Mouse (Mus musculus) gastrocnemius, adult 8-10 months (tissue): ENCODE data around the gene Gm10803. TPM values are rescaled to one million over a fixed set of nuclear protein-coding genes. Genes with fewer than 3 reads are reported as not detected.
"Not testable (repeated sequence)": the region's sequence is repeated elsewhere in the genome, so short reads cannot be mapped to it uniquely, and the experiment has no call there.

Experiments
- DNase-seq, 2 experiments: peaks; one replicate each; pipeline ENCODE4 v3.0.0; 2022; ENCODE audit warnings: low spot score in 2 of 2
- total RNA-seq, 4 experiments: library from RNA; stranded (reverse); gene quantifications; 2 replicates each; pipeline ENCODE4 v1.2.4; 2022

Gm10803 gene
- total RNA-seq, result not detected

DNA sequence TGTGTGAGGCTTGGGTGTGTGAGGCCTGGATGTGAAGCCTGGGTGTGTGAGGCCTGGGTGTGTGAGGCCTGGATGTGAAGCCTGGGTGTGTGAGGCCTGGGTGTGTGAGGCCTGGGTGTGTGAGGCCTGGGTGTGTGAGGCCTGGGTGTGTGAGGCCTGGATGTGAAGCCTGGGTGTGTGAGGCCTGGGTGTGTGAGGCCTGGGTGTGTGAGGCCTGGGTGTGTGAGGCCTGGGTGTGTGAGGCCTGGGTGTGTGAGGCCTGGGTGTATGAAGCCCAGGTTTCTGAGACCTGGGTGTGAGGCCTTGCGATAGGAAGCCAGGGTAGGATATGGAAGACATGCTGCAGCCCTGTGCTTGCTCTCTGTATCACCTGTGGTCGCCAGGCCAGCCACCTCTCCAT, at the start of gene Gm10803:
Gm10803 (plus strand) TSS at position 301 of the 400 bp plus-strand sequence.
- DNase-seq, result not testable (repeated sequence)

DNA sequence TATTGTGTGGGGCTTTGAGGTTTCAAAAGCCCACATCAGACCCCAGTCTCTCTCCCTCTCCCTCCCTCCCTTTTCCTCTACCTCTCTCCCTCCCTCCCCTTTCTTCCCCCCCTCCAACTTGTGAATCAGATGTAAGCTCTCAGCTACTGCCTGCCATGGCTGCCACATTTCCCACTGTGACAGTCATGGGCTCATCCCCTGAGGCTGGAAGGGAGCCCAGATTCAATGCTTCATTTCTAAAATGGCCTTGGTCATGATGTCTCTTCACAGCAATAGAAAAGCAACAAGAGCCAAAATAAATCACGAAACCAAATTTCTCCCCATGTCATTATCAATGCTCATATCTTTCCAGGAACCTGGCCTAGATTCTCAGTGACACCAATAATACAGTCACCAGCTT, 49.5 kb upstream of the Gm10803 start:
- no peak for DNase-seq

DNA sequence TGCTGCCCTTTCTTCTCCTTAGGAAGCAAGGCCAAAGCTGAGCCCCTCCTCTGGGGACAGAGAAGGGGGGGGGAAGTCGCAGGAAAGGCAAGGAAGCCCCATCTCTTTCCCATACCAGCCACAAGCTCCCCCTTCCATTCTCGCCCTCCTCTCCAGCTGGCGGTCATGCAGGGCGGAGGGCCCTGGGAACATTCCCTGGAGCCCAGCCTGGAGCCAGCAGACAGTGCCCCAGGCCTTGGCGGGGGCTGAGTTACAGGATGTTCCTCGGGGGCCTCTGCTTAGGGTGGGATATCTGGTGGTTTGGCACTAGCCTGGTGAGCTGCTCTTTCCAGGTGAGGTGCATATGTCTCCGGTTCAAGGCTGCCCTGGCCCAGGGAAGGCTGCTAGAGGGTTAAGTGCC, 48.2 kb upstream of the Gm10803 start:
- DNase-seq, result no peak

DNA sequence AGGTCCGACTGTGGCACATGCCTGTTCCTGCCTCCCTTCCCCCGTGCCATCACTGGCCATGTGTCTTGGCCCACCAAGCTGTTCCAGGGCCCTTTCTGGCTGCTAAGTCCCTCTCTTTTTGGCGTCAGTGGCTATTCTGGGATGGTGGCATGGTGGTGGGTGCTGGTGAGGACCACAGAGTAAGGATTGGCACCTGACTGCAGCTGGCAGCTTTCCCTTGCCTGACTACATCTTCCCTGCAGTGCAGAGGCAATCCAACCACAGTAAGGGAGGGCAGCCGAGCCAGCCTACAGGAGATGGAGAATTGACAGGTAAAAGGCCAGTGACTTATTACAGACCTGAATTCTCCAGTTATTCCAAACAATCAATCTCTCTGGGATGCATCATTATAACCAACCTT, 45.1 kb upstream of the Gm10803 start:
- DNase-seq, result no peak

GRCm38 (mm10) chr2:93521042-93521441, 39.3 kb upstream of the Gm10803 start:
- DNase-seq, result no peak

- no peak for DNase-seq
Measured at GRCm38 (mm10) chr2:93521571-93521970, 38.8 kb upstream of the Gm10803 start.

DNA sequence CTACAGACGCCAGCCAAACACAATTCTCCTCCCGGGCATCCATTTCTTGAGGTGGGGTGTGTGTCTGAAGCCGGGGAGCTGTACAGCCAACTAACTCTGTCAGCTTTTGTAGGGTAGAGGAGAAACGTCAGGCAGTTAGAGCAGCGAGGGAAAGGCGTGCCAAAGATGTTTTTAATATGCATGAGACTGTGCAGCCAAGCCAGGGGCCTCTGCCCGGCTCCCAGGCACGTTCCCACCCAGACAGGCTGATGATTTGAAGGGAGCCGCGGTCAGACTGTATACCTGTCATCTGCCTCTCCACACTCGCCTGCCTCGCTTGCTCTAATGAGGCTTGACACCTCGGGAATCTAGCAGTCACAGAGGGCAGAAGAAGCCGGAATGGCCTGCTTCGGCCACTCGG, 38.4 kb upstream of the Gm10803 start:
- no peak for DNase-seq

- no peak for DNase-seq
Measured at GRCm38 (mm10) chr2:93525033-93525762, 35.2 kb upstream of the Gm10803 start.

- DNase-seq, result no peak
Measured at GRCm38 (mm10) chr2:93529602-93530001, 30.8 kb upstream of the Gm10803 start.

GRCm38 (mm10) chr2:93533891-93534290, 26.5 kb upstream of the Gm10803 start:
- DNase-seq, result no peak

GRCm38 (mm10) chr2:93537385-93537967, 22.9 kb upstream of the Gm10803 start:
- no peak for DNase-seq

DNA sequence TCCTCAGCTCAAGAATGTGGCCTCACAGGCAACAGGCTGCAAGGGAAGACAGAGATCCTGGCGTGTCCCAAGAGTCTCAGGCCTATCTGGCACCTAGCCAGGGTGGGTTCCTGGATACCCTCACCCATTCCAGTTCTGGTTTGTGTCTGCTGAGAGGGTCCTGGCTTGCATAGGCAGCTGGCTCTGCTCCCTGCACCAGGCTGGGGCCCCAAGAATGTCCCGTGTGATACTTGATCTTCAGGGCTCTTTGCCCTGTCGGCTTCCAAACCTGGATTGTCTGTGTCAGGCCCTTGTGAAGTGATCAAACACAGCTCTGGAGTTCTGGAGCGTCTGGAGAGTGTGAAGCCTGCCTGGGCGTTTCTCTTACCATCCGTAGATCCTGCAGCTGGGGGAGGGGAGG, 22.2 kb upstream of the Gm10803 start:
- DNase-seq, result no peak

DNA sequence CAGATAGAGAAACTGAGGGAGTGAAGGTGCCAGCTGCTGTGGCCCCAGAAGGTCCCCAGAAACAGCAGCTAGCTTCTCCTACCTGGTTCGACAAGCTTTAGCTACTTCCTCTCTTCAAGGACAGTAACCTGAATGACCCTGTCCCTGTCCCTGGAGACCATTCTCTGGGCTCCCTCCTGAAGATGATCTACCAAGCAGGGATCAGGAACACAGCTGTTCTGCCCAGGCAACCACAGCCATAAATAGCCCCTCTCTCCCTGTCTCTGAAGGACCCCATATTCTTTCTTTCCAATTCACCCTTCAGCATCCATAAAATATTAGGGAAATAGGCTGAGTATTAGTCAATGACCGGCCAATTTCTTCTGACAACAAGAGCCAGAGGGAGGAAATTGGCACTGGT, 18.6 kb upstream of the Gm10803 start:
- DNase-seq, result no peak

DNA sequence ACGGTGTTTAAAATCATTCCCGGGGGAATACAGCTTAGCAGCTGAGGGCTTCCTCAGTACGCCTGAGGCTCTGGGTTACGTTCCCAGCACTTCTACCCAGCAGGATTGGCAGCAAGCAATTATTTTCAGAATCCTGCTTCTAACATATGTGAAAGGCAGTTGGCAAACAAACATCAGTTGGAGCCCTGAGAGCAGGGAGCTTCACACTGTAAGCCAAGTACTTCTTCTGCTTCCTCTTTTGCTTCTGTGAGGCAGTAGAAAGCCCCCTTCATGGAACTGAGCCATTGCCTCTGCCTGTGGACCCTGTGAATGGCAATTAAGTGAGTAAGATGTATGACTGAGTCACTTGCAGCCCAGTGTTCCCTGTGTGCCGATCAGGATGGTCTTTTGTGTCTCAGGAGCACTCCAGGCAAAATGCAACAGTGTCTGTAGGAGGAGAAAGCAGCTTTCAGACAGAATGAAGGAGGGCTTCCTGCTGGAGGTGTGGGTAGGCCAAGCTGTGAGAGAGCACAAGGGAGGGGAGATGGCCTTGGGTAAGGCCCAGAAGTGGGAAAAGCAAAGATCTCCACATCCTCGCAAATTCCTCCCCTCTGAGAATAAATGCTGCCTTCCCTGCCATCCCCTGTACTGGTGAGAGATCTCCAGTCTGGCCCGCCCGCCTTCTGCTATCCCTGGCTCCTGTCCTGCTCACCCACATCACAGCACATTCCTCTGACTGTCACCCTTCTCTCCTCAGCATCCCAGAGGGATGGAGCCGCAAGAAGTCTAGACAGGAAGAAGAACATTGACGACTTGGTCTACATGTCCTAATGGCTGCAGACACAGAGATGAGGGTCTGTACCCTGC, 7.5 kb upstream of the Gm10803 start:
- DNase-seq, result no peak

DNA sequence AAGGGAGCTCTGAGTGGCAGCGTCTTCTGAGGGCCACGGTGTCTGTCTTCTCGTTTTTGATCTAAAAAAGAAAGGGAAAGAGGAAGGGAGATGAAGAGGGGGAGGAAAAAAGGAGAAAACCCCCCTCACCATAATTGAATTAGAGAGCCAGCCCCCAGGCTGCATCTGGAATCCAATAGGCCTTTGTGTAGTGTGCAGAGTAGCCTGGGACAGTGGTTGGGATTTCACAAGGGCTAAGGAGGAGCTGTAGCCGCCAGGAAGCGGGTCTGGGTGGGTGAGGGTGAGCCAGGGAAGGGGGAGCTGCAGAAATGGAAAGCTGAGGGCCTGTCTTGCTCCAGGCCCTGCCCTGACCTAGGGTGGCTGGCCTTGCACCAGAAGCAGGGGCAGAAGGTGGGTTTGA, 6.5 kb upstream of the Gm10803 start:
- DNase-seq, result no peak

DNA sequence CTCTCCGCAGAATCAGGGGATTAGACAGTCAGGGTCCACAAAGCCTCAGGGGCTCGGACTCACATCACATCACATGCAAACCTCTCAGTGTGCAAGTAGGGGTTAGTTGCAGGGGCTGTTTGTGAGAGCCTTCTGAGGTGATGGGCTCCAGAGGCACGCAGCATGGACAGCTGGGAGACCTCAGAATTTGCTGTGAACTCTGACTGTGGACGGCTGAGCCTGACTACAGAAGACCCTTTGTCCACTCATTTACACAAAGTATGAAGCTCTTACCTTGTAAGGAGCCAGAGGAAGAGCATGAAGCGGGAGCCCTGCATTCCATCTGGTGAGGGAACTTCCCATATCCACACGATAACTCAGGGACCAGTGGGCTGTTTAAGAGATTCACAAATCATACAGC, 5.3 kb downstream of the Gm10803 start:
- no peak for DNase-seq

DNA sequence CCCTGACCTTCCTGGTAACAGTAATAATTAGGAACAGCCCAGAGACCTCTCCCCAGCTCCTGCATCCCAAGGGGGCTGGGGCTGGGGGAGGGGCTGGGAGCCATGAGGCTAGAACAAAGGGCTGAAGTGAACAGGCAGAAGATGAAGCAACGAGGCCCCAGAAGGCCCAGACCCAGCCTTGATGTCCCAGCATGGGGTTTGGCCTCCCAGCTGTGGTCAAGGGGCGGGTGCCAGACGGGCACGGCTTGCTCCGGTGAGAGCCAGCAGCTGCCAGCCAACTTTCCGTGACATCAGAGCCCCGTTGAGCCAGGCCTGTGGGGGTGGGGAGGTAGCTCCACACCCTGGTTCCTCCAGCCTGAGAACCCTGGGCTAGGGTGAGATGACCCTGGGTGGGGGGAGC, 7.3 kb downstream of the Gm10803 start:
- peak; percentile 50 to 71 for DNase-seq

- DNase-seq, result no peak
Measured at GRCm38 (mm10) chr2:93572565-93572964, 12.2 kb downstream of the Gm10803 start.

- DNase-seq, result no peak
Measured at GRCm38 (mm10) chr2:93581271-93581670, 20.9 kb downstream of the Gm10803 start.

DNA sequence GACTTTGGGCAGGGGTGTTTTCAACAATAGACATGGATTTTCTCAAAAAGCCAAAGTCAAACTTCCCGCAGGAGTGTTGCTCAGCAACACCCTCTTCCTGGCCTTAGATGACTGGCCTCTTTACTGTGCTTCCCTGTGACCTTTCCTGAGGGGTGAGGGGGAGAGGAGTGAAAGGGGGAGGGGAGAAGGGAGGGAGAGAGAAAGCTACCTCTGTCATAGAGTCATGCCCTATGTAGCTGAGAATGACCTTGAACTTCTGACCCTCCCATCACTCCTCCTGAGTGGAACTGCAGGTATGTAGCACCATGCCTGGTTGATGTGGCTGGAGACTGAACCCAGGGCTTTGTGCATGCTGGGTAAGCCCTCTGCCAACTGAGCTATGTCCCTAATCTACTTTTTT, 25.5 kb downstream of the Gm10803 start:
- no peak for DNase-seq

DNA sequence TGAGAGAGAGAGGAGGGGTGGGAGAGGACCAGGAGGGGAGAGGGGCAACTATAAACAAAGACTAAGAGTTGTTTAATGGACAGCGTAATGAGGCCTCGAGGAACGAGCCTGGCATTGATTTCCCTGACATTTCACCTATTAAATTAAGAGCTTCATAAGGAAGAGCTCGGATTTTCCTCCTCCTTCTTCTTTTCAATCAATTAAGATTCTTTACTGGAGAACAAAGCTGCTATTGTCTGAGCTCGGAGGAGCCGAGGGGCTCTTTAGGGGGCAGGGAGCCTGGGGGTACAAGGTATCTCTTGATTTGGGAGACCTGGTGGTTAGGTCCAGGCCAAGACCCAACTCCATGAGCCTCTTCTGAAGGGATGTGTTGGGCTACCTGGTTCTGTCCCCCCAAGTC, 27.1 kb downstream of the Gm10803 start:
- DNase-seq, result no peak

DNA sequence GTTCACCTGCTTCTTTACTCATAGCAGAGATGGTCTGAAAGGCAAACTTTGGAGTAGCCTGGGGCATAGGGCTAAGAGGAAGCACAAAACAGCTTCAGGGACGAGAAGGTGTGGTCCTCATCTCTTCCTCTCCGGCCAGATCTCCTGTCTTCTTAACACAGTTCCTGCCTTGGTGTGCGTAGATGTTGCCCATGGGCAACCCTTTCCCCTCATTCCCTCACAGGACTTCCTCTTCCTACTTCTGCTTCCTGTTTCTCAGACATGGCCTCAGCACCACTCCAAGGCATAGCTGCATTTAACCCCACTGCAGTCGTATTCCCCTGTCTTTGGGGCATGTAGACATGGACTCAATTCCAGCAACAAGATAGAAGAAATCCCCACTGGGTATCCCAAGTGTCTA, 29.5 kb downstream of the Gm10803 start:
- no peak for DNase-seq
